Mouse (Mus musculus) embryonic facial prominence, embryonic 13.5 days (tissue): ENCODE data around the gene Olfr465-ps1. TPM values are rescaled to one million over a fixed set of nuclear protein-coding genes. Genes with fewer than 3 reads are reported as not detected.
A peak's percentile ranks its signal among the peaks of the same experiment; 100 is the strongest.

Experiments used
- ATAC-seq: fragments of 200-750 bp; cut with Nextera tagmentation; 2 replicates; pipeline ENCODE4 v1.8.0; 2017; ENCODE audit warnings: low read depth; ENCODE audit not compliant: insufficient number of reproducible peaks, insufficient read depth, low FRiP score, low TSS enrichment
- H3K27ac ChIP-seq: fragments of 300-500 bp; sonication (generic); 2 replicates; pipeline ENCODE4 v1.5.1; 2015; ENCODE audit warnings: moderate library complexity, mild to moderate bottlenecking, inconsistent platforms
- H3K27me3 ChIP-seq: fragments of 300-500 bp; sonication (generic); 2 replicates; pipeline ENCODE4 v1.6.1; 2015; ENCODE audit warnings: mild to moderate bottlenecking, inconsistent platforms
- H3K36me3 ChIP-seq: fragments of 300-500 bp; sonication (generic); 2 replicates; pipeline ENCODE4 v1.6.1; 2015; ENCODE audit warnings: mild to moderate bottlenecking, inconsistent platforms
- H3K4me1 ChIP-seq: fragments of 300-500 bp; sonication (generic); 2 replicates; pipeline ENCODE4 v1.6.1; 2015; ENCODE audit warnings: inconsistent platforms
- H3K4me2 ChIP-seq: fragments of 300-500 bp; sonication (generic); 2 replicates; pipeline ENCODE4 v1.6.1; 2015; ENCODE audit warnings: moderate library complexity, mild to moderate bottlenecking, inconsistent platforms
- H3K4me3 ChIP-seq: fragments of 300-500 bp; sonication (generic); 2 replicates; pipeline ENCODE4 v1.5.1; 2015; ENCODE audit warnings: mild to moderate bottlenecking, inconsistent platforms
- H3K9ac ChIP-seq: fragments of 300-500 bp; sonication (generic); 2 replicates; pipeline ENCODE4 v1.6.1; 2015; ENCODE audit warnings: mild to moderate bottlenecking, inconsistent platforms
- H3K9me3 ChIP-seq: fragments of 300-500 bp; sonication (generic); 2 replicates; pipeline ENCODE4 v1.6.1; 2016; ENCODE audit warnings: inconsistent platforms
- WGBS: fragments of 180-500 bp; shearing (Covaris S2); methylation state at CpG from one replicate; pipeline ENCODE4 v1.1.7; 2015; ENCODE audit warnings: mixed read lengths; 5-methylcytosine and 5-hydroxymethylcytosine counted together
- polyA plus RNA-seq: library from polyadenylated mRNA; unstranded; fragments of >200 nt; fragmentation: Nextera tagmentation; extraction: Ambion mirVana; gene quantifications from 2 replicates; pipeline ENCODE4 v1.2.1, GENCODE M21; 2015

The Olfr465-ps1 gene
- polyA plus RNA-seq, 1 experiment from 2014 or later, result not detected

DNA sequence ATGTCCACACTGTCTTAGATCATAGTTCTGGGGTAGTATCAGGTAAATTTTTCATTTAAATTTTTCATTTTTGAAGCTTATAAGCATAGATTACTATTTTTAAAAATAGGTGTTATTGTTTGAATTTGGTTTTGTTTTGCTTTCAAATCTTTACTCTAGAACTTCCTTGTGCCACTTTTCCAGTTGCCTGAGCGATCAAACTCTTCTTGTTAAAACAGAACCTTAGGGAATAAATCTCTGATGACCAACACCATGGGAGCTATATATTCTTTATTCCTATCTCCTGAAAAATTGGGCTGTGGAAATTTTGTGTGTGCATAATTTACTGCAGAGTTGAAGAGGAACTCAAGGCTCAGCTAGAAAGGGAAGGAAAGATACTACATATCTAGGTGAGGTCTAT lies 12.1 kb downstream of the Olfr465-ps1 start, which contains the start of gene Olfr466:
Olfr466 (plus strand) TSS at position 301 of the 400 bp plus-strand sequence.
- WGBS, result 76% methylated on average over 1 of the region's 1 CpGs
- Histone ChIP-seq H3K4me1 (no peaks in the 10 kb centered on the region), H3K27me3 (no peaks in the 10 kb centered on the region), H3K4me2 (no peak within 1 kb of the TSS), H3K27ac (no peak within 1 kb of the TSS), H3K9ac (no peak within 1 kb of the TSS), H3K9me3 (no peaks in the 10 kb centered on the region), H3K36me3 (no peaks in the 10 kb centered on the region), H3K4me3 (no peak within 1 kb of the TSS)
- no peak for ATAC-seq

DNA sequence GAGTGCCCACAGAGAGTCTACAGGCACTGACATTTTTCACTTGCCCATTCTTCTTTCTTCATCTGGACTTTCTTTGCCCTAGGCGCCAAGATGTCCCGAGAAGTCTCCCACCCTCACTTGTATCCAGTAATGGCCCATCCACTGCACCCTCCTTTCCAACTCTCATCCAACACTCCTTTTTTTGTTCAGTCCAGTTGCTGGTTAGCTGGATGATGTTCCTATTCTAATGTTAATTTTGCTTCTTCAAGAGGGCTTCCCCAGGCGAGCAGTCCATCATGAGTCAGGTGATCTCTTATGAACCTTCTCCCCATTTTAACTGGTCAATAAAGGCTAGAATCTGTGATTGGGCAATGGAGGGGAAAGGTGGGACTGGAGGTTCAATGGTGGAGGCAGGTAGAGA lies 36.2 kb downstream of the Olfr465-ps1 start:
- Histone ChIP-seq H3K9ac (no peak overlapping the region), H3K4me3 (no peak overlapping the region), H3K9me3 (peaks cover 4% of the 10 kb centered on the region; the same call in 1 of the 2 replicates), H3K27ac (no peak overlapping the region), H3K36me3 (no peaks in the 10 kb centered on the region), H3K4me2 (no peak overlapping the region), H3K4me1 (no peaks in the 10 kb centered on the region), H3K27me3 (no peaks in the 10 kb centered on the region)
- WGBS, result 90% methylated on average over 3 of the region's 3 CpGs
- no peak for ATAC-seq

DNA sequence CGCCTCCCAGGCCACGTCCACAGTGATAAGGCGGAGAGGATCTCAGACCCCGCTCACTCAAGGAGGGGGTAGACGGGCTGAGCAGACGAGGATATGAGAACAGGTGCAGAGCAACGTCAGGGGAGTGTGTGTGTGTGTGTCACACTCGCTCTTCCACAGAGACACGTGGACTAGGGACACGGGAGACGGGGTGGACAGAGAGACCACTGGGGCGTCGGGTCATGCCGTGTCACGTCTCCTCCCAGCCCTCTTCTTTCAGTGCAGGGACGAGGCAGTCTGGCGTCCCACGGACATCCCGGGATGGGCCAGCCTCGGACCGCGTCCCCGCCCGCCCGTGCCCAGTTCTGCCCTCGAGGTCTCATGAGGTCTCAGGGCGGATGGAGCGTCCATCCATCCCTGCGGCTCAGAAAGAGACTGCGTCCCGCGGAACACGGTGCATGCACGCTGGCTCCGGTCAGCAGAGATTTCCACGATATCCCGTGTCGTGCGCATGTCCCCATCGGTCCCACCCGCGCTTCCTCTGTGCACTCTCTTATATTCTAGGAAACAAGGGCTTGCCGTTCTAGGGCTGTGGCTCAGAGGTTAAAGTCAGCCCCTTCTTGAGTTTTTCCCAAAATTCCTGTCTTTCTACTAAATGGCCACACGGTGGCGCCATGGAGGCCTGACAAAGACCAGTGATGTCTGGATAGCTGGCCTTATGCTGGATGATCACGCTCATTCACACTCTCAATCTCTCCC lies 38.0 kb downstream of the Olfr465-ps1 start:
- 21% methylated on average over 46 of the region's 46 CpGs for WGBS
- no peak for ATAC-seq

DNA sequence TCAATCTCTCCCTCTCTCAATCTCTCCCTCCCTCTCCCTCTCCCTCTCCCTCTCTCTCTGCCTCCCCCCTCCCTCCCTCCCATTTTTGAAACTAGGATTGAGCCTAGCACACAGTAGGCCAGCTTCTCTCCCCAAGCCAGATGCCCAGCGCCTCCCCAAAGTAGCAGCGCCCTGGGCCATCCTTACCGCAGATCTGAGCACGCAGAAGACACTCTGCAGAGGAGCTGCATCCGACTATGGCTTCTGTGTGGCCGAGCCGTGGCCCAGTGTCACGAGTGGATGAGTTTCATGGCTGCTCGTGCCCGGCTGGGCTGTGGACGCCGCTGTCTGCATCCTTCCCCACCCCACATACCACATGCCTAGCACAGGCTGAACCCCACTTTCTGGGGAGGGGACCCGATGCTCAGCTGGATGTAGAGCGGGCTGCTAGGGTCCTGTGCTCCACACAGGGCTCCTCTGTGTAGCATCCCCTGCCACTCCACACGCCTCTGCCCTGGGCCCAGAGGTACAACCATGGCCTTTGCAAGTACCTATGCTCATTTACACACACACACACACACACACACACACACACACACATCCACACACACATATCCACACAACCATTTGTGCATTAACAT lies 38.7 kb downstream of the Olfr465-ps1 start:
- no peak overlapping the region for H3K4me2 ChIP-seq
- no peak overlapping the region for H3K4me3 ChIP-seq
- 65% methylated on average over 15 of the region's 15 CpGs for WGBS
- no peaks in the 10 kb centered on the region for H3K27me3 ChIP-seq
- H3K9ac ChIP-seq, result no peak overlapping the region
- H3K36me3 ChIP-seq, result no peaks in the 10 kb centered on the region
- H3K27ac ChIP-seq, result no peak overlapping the region
- no peak for ATAC-seq
- H3K9me3 ChIP-seq, result 0 out of 2 replicates have a peak, but pooled peaks cover 4% of the 10 kb centered on the region
- H3K4me1 ChIP-seq, result no peaks in the 10 kb centered on the region

More for the DNA sequence above, 38.0 kb downstream of the Olfr465-ps1 start:
- H3K27me3 ChIP-seq, result no peaks in the 10 kb centered on the region
- H3K9ac ChIP-seq, result no peak overlapping the region
- peak overlapping the region; percentile 52 for H3K4me2 ChIP-seq
- H3K9me3 ChIP-seq, result peaks cover 4% of the 10 kb centered on the region; the same call in 1 of the 2 replicates
- peak overlapping the region; percentile 24 for H3K4me3 ChIP-seq
- H3K36me3 ChIP-seq, result no peaks in the 10 kb centered on the region
- no peaks in the 10 kb centered on the region for H3K4me1 ChIP-seq
- H3K27ac ChIP-seq, result no peak overlapping the region

Other genes with a start within 250 kb of the Olfr465-ps1 start
- gene Cntnap3, start 234.1 kb upstream of the Olfr465-ps1 start, polyA plus RNA-seq, result 0.17 and 0.25 TPM in 2 replicates
- not detected in 2 replicates for gene Spata31, start 220.7 kb upstream of the Olfr465-ps1 start, polyA plus RNA-seq
- not detected in 2 replicates for gene Spata31d1c, start 105.0 kb upstream of the Olfr465-ps1 start, polyA plus RNA-seq
- gene Prss47, start 85.3 kb upstream of the Olfr465-ps1 start, polyA plus RNA-seq, result not detected in 2 replicates
- gene Mfsd14b, start 25.1 kb upstream of the Olfr465-ps1 start, polyA plus RNA-seq, result 54.5 and 55.9 TPM in 2 replicates
- gene Olfr466, start 12.2 kb downstream of the Olfr465-ps1 start, polyA plus RNA-seq, result not detected in 2 replicates
- gene Nlrp4f, start 67.9 kb downstream of the Olfr465-ps1 start, polyA plus RNA-seq, result 0.32 TPM in 1 of 2 replicates, not detected in the other
- not detected in 2 replicates for gene Gm10775, start 121.5 kb downstream of the Olfr465-ps1 start, polyA plus RNA-seq
- gene Zfp369, start 140.7 kb downstream of the Olfr465-ps1 start, polyA plus RNA-seq, result 16.4 and 18.0 TPM in 2 replicates